Mouse (Mus musculus) liver, embryonic 14.5 days (tissue): ENCODE measurements around the gene Cd69.

Source experiments
- CTCF ChIP-seq: IDR thresholded peaks from 2 replicates; pipeline ENCODE4 v1.5.1; 2016; ENCODE audit warnings: antibody characterized with exemption, low read depth, control low read depth
- EP300 ChIP-seq: IDR thresholded peaks from 2 replicates; pipeline ENCODE4 v1.6.1; 2016; ENCODE audit warnings: antibody characterized with exemption, low read depth

DNA sequence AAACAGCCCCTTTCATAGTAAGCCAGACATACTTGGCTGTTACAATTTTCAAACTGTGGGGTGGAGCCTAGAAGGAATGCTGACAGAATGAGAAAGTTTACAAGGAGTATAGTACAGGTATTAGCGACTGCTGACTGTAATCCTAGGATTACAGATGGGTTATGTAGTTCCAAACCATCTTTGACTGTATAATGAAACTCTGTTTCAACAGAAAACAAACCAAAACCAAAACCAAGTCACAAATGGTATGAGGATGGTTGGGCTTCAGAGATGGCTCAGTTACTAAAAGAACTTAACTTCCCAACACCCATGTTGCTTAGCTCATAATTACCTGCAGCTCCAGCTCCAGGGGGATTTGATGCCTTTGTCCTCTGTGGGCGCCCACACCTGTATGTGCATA is 41.2 kb upstream of the Cd69 start:
- TF ChIP-seq CTCF (no peak), EP300 (no peak)
